Mouse (Mus musculus): ENCODE results near the gene Gm21310. TPM values are rescaled to one million over a fixed set of nuclear protein-coding genes. Genes with fewer than 3 reads are reported as not detected.
"Not testable (repeated sequence)": the region's sequence is repeated elsewhere in the genome, so short reads cannot be mapped to it uniquely, and the experiment has no call there.

Gm21310 gene
- polyA plus RNA-seq (2015; fragmentation: Nextera tagmentation; extraction: Ambion mirVana), result not detected in 2 replicates

GRCm38 (mm10) chrY:10147083-10147482 is at the start of gene Gm21310:
Gene Gm21310 (minus strand): TSS chrY:10147183.
- not testable (repeated sequence) for H3K9ac ChIP-seq; H3K27ac ChIP-seq; H3K27me3 ChIP-seq (replicated peaks); H3K9me3 ChIP-seq; H3K4me1 ChIP-seq (replicated peaks); H3K36me3 ChIP-seq; H3K4me3 ChIP-seq (replicated peaks); ATAC-seq; H3K4me2 ChIP-seq (replicated peaks)

Other genes starting within 250 kb of the Gm21310 start
- gene Gm20834, start 177.4 kb upstream of the Gm21310 start, polyA plus RNA-seq (2015; fragmentation: Nextera tagmentation; extraction: Ambion mirVana), result not detected in 2 replicates

Measured in intestine, embryonic 15.5 days (tissue).